Mouse (Mus musculus) embryonic stem cell, embryonic (primary cell): ENCODE data around the gene Onecut3.

Experiments used
- CTCF ChIA-PET, 4 experiments: fragments of 300-600 bp in 2 of 4; fragments of 350-600 bp in 2 of 4; sonication (Branson Sonifier 250); formaldehyde crosslinking; loops; one replicate each; lab custom pipeline; 2022; ENCODE audit warnings: inconsistent platforms in 2 of 4; lab: Charles Lee
- POLR2A ChIA-PET, 4 experiments: fragments of 300-600 bp in 2 of 4; fragments of 350-600 bp in 2 of 4; sonication (Branson Sonifier 250); formaldehyde crosslinking; loops; one replicate each; lab custom pipeline; 2022; ENCODE audit warnings: antibody characterized with exemption in 4 of 4, inconsistent platforms in 1 of 4; lab: Charles Lee

Onecut3 gene

GRCm38 (mm10) chr10:80481002-80481401 is 13.6 kb upstream of the Onecut3 start:
- ChIA-PET CTCF (interaction anchor here in 2 of 4 experiments (0.6 to 0.7 kb wide), 2 partner anchors 401 to 692 kb away, joined by 5 to 6 read pairs; no protein-coding TSS in a partner anchor), POLR2A (interaction anchor here (0.6 to 1.1 kb wide), 4 partner anchors 16 to 941 kb away, joined by 3 to 4 read pairs (median 4); no protein-coding TSS in a partner anchor)

GRCm38 (mm10) chr10:80486862-80487379 is 7.7 kb upstream of the Onecut3 start:
- CTCF ChIA-PET = interaction anchor here (0.6 to 3.9 kb wide), 64 partner anchors 9 to 588 kb away, joined by 3 to 45 read pairs (median 4); partner anchors contain the start of genes Atp8b3 (in 2 of the 4), Mbd3 (in 1 of the 4) and Rexo1 (in 1 of the 4)
- POLR2A ChIA-PET = interaction anchor here in 3 of 4 experiments (0.5 to 3.9 kb wide), 24 partner anchors 10 to 434 kb away, joined by 3 to 31 read pairs (median 4); partner anchors contain the start of genes Izumo4 (in 1 of the 3), Mbd3 (in 1 of the 3), Rexo1 (in 1 of the 3) and Rps15 (in 1 of the 3)

- POLR2A ChIA-PET = interaction anchor here in 3 of 4 experiments (0.7 to 5.1 kb wide), 10 partner anchors 13 to 299 kb away, joined by 3 to 28 read pairs (median 5); no protein-coding TSS in a partner anchor
- CTCF ChIA-PET = interaction anchor here in 3 of 4 experiments (0.5 to 3.7 kb wide), 5 partner anchors 16 to 102 kb away, joined by 3 to 23 read pairs (median 4); no protein-coding TSS in a partner anchor
These were observed 4.6 kb upstream of the Onecut3 start for GRCm38 (mm10) chr10:80490051-80490450.

- ChIA-PET POLR2A (interaction anchor here in 2 of 4 experiments (0.7 to 1.5 kb wide), 11 partner anchors 8 to 181 kb away, joined by 3 to 6 read pairs (median 4); partner anchors contain the start of genes Mbd3 (in 1 of the 2) and Rexo1 (in 1 of the 2)), CTCF (interaction anchor here (0.5 to 2.5 kb wide), 12 partner anchors 9 to 321 kb away, joined by 3 to 12 read pairs (median 4); partner anchors contain the start of gene Atp8b3 (in 1 of the 4))
These were observed 1.3 kb downstream of the Onecut3 start for GRCm38 (mm10) chr10:80495901-80496300.

GRCm38 (mm10) chr10:80496421-80496820 is 1.8 kb downstream of the Onecut3 start:
- CTCF ChIA-PET = interaction anchor here (0.5 to 2.5 kb wide), 14 partner anchors 9 to 321 kb away, joined by 3 to 18 read pairs (median 6); partner anchors contain the start of gene Atp8b3 (in 1 of the 4)
- POLR2A ChIA-PET = interaction anchor here in 3 of 4 experiments (0.6 to 1.5 kb wide), 8 partner anchors 8 to 180 kb away, joined by 3 to 7 read pairs (median 4); partner anchors contain the start of genes Mbd3 (in 1 of the 3) and Rexo1 (in 1 of the 3)

GRCm38 (mm10) chr10:80502291-80502690 is 7.7 kb downstream of the Onecut3 start:
- ChIA-PET CTCF (interaction anchor here (0.6 to 2.7 kb wide), 9 partner anchors 15 to 60 kb away, joined by 3 to 10 read pairs (median 4); no protein-coding TSS in a partner anchor), POLR2A (interaction anchor here (0.7 to 5.9 kb wide), 11 partner anchors 12 to 174 kb away, joined by 3 to 31 read pairs (median 4); partner anchors contain the start of genes Adat3 (in 1 of the 4), Mbd3 (in 1 of the 4) and Scamp4 (in 1 of the 4))

- ChIA-PET POLR2A (interaction anchor here (0.6 to 5.9 kb wide), 14 partner anchors 11 to 173 kb away, joined by 3 to 31 read pairs (median 4); partner anchors contain the start of genes Mbd3 (in 1 of the 4) and Rexo1 (in 1 of the 4)), CTCF (interaction anchor here (0.6 to 2.7 kb wide), 11 partner anchors 16 to 526 kb away, joined by 3 to 10 read pairs (median 4); no protein-coding TSS in a partner anchor)
These were observed 8.2 kb downstream of the Onecut3 start for GRCm38 (mm10) chr10:80502819-80503314.

GRCm38 (mm10) chr10:80503599-80504220 is 9.1 kb downstream of the Onecut3 start:
- ChIA-PET CTCF (interaction anchor here (0.9 to 2.7 kb wide), 9 partner anchors 12 to 128 kb away, joined by 3 to 10 read pairs (median 4); no protein-coding TSS in a partner anchor), POLR2A (interaction anchor here (0.6 to 5.9 kb wide), 10 partner anchors 11 to 217 kb away, joined by 3 to 31 read pairs (median 4); no protein-coding TSS in a partner anchor)

GRCm38 (mm10) chr10:80504724-80505123 is 10.1 kb downstream of the Onecut3 start:
- CTCF ChIA-PET = interaction anchor here (0.6 to 2.8 kb wide), 15 partner anchors 14 to 874 kb away, joined by 3 to 37 read pairs (median 16); partner anchors contain the start of gene Atp8b3 (in 1 of the 4)
- POLR2A ChIA-PET = interaction anchor here in 3 of 4 experiments (0.6 to 5.9 kb wide), 5 partner anchors 8 to 337 kb away, joined by 3 to 31 read pairs (median 6); partner anchors contain the start of gene Onecut3 (in 1 of the 3)

- ChIA-PET POLR2A (interaction anchor here (0.6 to 5.9 kb wide), 33 partner anchors 11 to 615 kb away, joined by 3 to 31 read pairs (median 4); partner anchors contain the start of genes Atp8b3 (in 1 of the 4), Gadd45b (in 1 of the 4), Mbd3 (in 1 of the 4) and Onecut3 (in 1 of the 4)), CTCF (interaction anchor here (0.5 to 2.8 kb wide), 116 partner anchors 9 to 802 kb away, joined by 3 to 37 read pairs (median 4); partner anchors contain the start of genes Atp8b3 (in 2 of the 4), Mum1 (in 1 of the 4), Onecut3 (in 1 of the 4) and Rexo1 (in 1 of the 4))
These were observed 11.6 kb downstream of the Onecut3 start for GRCm38 (mm10) chr10:80506222-80506621.

- ChIA-PET POLR2A (interaction anchor here (0.6 to 1.7 kb wide), 38 partner anchors 9 to 342 kb away, joined by 3 to 12 read pairs (median 3); partner anchors contain the start of genes Rexo1 (in 3 of the 4), 1600002K03Rik (in 1 of the 4), Atp8b3 (in 1 of the 4) and Csnk1g2 (in 1 of the 4)), CTCF (interaction anchor here (0.6 to 2.5 kb wide), 106 partner anchors 8 to 451 kb away, joined by 3 to 43 read pairs (median 5); partner anchors contain the start of genes Atp8b3 (in 3 of the 4), Rexo1 (in 3 of the 4), Csnk1g2 (in 1 of the 4) and Mbd3 (in 1 of the 4))
These were observed 15.0 kb downstream of the Onecut3 start for GRCm38 (mm10) chr10:80509412-80510272.

- POLR2A ChIA-PET = interaction anchor here in 3 of 4 experiments (0.6 to 1.7 kb wide), 16 partner anchors 14 to 342 kb away, joined by 3 to 12 read pairs (median 4); partner anchors contain the start of genes Rexo1 (in 3 of the 3), 1600002K03Rik (in 1 of the 3), Csnk1g2 (in 1 of the 3) and Mknk2 (in 1 of the 3)
These were observed 15.6 kb downstream of the Onecut3 start for GRCm38 (mm10) chr10:80510273-80510660.

GRCm38 (mm10) chr10:80513739-80514138 is 19.1 kb downstream of the Onecut3 start:
- POLR2A ChIA-PET = interaction anchor here in 1 of 4 experiments (0.6 kb wide), 1 partner anchor 123 kb away, joined by 5 read pairs; no protein-coding TSS in a partner anchor
- CTCF ChIA-PET = interaction anchor here in 3 of 4 experiments (0.6 to 1.3 kb wide), 6 partner anchors 9 to 174 kb away, joined by 3 to 8 read pairs (median 3); no protein-coding TSS in a partner anchor

More at GRCm38 (mm10) chr10:80510273-80510660, 15.6 kb downstream of the Onecut3 start:
- CTCF ChIA-PET = interaction anchor here (0.6 to 2.5 kb wide), 53 partner anchors 8 to 451 kb away, joined by 3 to 43 read pairs (median 8); partner anchors contain the start of genes Rexo1 (in 2 of the 4), Atp8b3 (in 1 of the 4) and Mbd3 (in 1 of the 4)

GRCm38 (mm10) chr10:80519287-80519686 is 24.7 kb downstream of the Onecut3 start:
- CTCF ChIA-PET = interaction anchor here (0.5 to 4.1 kb wide), 100 partner anchors 9 to 848 kb away, joined by 3 to 38 read pairs (median 4); partner anchors contain the start of genes Atp8b3 (in 2 of the 4), Rexo1 (in 2 of the 4), Adamtsl5 (in 1 of the 4) and Ap3d1 (in 1 of the 4)
- POLR2A ChIA-PET = interaction anchor here (0.6 to 2.3 kb wide), 15 partner anchors 8 to 165 kb away, joined by 3 to 13 read pairs (median 3); partner anchors contain the start of gene Mknk2 (in 1 of the 4)

GRCm38 (mm10) chr10:80523299-80523698 is 28.7 kb downstream of the Onecut3 start:
- CTCF ChIA-PET = interaction anchor here (0.5 to 4.4 kb wide), 56 partner anchors 8 to 390 kb away, joined by 3 to 26 read pairs (median 4); partner anchors contain the start of genes Atp8b3 (in 3 of the 4), Mbd3 (in 2 of the 4), Rexo1 (in 2 of the 4) and Izumo4 (in 1 of the 4)
- POLR2A ChIA-PET = interaction anchor here in 3 of 4 experiments (0.6 to 3.8 kb wide), 16 partner anchors 16 to 355 kb away, joined by 3 to 12 read pairs (median 3); partner anchors contain the start of genes Atp8b3 (in 2 of the 3), Rexo1 (in 2 of the 3), Mbd3 (in 1 of the 3) and Mknk2 (in 1 of the 3)
